Mouse (Mus musculus): ENCODE data around the gene Gna14. TPM values are rescaled to one million over a fixed set of nuclear protein-coding genes. Genes with fewer than 3 reads are reported as not detected.

Gene Gna14
- total and polyA plus RNA-seq, 3 experiments = not detected

GRCm38 (mm10) chr19:16418086-16418663, 17.4 kb upstream of the Gna14 start:
- Histone ChIP-seq H3K4me3 (ENCODE audit: control insufficient read depth in 1 of 2, insufficient read depth in 1 of 2, low read depth in 2 of 2, low read length in 2 of 2) (no peak overlapping the region), H3K9ac (ENCODE audit: control insufficient read depth, low read depth, low read length, poor library complexity, severe bottlenecking) (no peak overlapping the region), H3K79me2 (ENCODE audit: control insufficient read depth, insufficient read depth, low read length, poor library complexity) (no peaks in the 10 kb centered on the region), H3K4me1 (ENCODE audit: control insufficient read depth in 1 of 2, insufficient read depth in 2 of 2, low read length in 2 of 2) (no peaks in the 10 kb centered on the region), H3K9me3 (replicated peaks; ENCODE audit: insufficient read depth, low read length) (no peaks in the 10 kb centered on the region), H3K36me3 (ENCODE audit: control insufficient read depth in 1 of 2, insufficient read depth in 2 of 2, low read length in 2 of 2) (no peaks in the 10 kb centered on the region), H3K27ac (ENCODE audit: control insufficient read depth, low read depth, low read length) (no peak overlapping the region), H3K27me3 (ENCODE audit: control insufficient read depth in 1 of 2, insufficient read depth in 2 of 2, low read length in 2 of 2) (peaks cover 0 to 2% of the 10 kb centered on the region in 2 experiments; a peak in 1 of 4 replicates)
- TF ChIP-seq CHD1 (IDR thresholded peaks at IDR 0.05; ENCODE audit: low read depth, low read length) = no peak
- no peak for TF ChIP-seq TBP (IDR thresholded peaks at IDR 0.05; ENCODE audit: low read depth, low read length)
- no peak for TF ChIP-seq TCF12 (IDR thresholded peaks at IDR 0.05; ENCODE audit: low read depth, low read length)
- TF ChIP-seq POLR2A (IDR thresholded peaks at IDR 0.05; ENCODE audit: control insufficient read depth in 1 of 2, insufficient read depth in 1 of 2, low read depth in 1 of 2, low read length in 2 of 2, poor library complexity in 1 of 2) = no peak
- no peak for TF ChIP-seq KAT2A (conservative IDR thresholded peaks at IDR 0.05; ENCODE audit: low read depth, low read length)
- no peak for TF ChIP-seq TAL1 (IDR thresholded peaks at IDR 0.05; ENCODE audit: low read length)
- no peak for TF ChIP-seq GABPA (IDR thresholded peaks at IDR 0.05; ENCODE audit: low read depth, low read length)
- TF ChIP-seq USF1 (IDR thresholded peaks at IDR 0.05; ENCODE audit: low read depth, low read length) = no peak
- TF ChIP-seq BHLHE40 (IDR thresholded peaks at IDR 0.05; ENCODE audit: borderline replicate concordance, low read depth, low read length) = no peak
- no peak for TF ChIP-seq RCOR1 (IDR thresholded peaks at IDR 0.05; ENCODE audit: low read depth, low read length)
- TF ChIP-seq MAX (IDR thresholded peaks at IDR 0.05; ENCODE audit: low read length) = no peak
- TF ChIP-seq CHD2 (IDR thresholded peaks at IDR 0.05; ENCODE audit: low read length) = no peak
- no peak for TF ChIP-seq GATA1 (IDR thresholded peaks at IDR 0.05; ENCODE audit: low read depth, low read length)
- TF ChIP-seq SIN3A (IDR thresholded peaks at IDR 0.05; ENCODE audit: low read length) = no peak
- no peak for TF ChIP-seq ZC3H11A (IDR thresholded peaks at IDR 0.05; ENCODE audit: low read depth, low read length)
- TF ChIP-seq NELFE (IDR thresholded peaks at IDR 0.05; ENCODE audit: low read depth, low read length) = no peak
- no peak for TF ChIP-seq ZNF384 (IDR thresholded peaks at IDR 0.05; ENCODE audit: low read depth, low read length)
- no peak for DNase-seq (ENCODE audit: low read depth, low spot score)

GRCm38 (mm10) chr19:16425596-16425995, 10.0 kb upstream of the Gna14 start:
- no peak overlapping the region for H3K4me3 ChIP-seq (ENCODE audit: control insufficient read depth in 1 of 2, insufficient read depth in 1 of 2, low read depth in 2 of 2, low read length in 2 of 2)
- H3K9me3 ChIP-seq (replicated peaks; ENCODE audit: insufficient read depth, low read length) = no peaks in the 10 kb centered on the region
- no peaks in the 10 kb centered on the region for H3K36me3 ChIP-seq (ENCODE audit: control insufficient read depth in 1 of 2, insufficient read depth in 2 of 2, low read length in 2 of 2)
- H3K4me1 ChIP-seq (ENCODE audit: control insufficient read depth in 1 of 2, insufficient read depth in 2 of 2, low read length in 2 of 2) = no peaks in the 10 kb centered on the region
- no peak for DNase-seq (ENCODE audit: low read depth, low spot score)
- no peak for TF ChIP-seq POLR2AphosphoS5 (IDR thresholded peaks at IDR 0.05; ENCODE audit: borderline replicate concordance, low read depth, low read length)
- peaks cover 2 to 3% of the 10 kb centered on the region in 2 experiments; a peak in 2 of 4 replicates for H3K27me3 ChIP-seq (ENCODE audit: control insufficient read depth in 1 of 2, insufficient read depth in 2 of 2, low read length in 2 of 2)
- H3K79me2 ChIP-seq (ENCODE audit: control insufficient read depth, insufficient read depth, low read length, poor library complexity) = no peaks in the 10 kb centered on the region
- no peak overlapping the region for H3K27ac ChIP-seq (ENCODE audit: control insufficient read depth, low read depth, low read length)
- no peak overlapping the region for H3K9ac ChIP-seq (ENCODE audit: control insufficient read depth, low read depth, low read length, poor library complexity, severe bottlenecking)
